Mouse (Mus musculus) colon, adult 2 months (tissue): Measurements from ENCODE around the gene Cdc34b. TPM values are rescaled to one million over a fixed set of nuclear protein-coding genes. Genes with fewer than 3 reads are reported as not detected.

Experiments used
- polyA plus RNA-seq: library from polyadenylated mRNA; depleted of rRNA; stranded (reverse); fragments of >200 nt; gene quantifications from 2 replicates; pipeline ENCODE4 v1.2.3, GENCODE M21; 2012; rRNA removed

The Cdc34b gene
- polyA plus RNA-seq, result not detected in 2 replicates

GRCm38 (mm10) chr11:94741732-94742272 lies at the start of gene Cdc34b:
TSS of gene Cdc34b (plus strand) at chr11:94741782.

GRCm38 (mm10) chr11:94704472-94704871 lies 37.1 kb upstream of the Cdc34b start, which contains the start of gene Gm11541:
TSS of gene Gm11541 (minus strand) at chr11:94704499.

GRCm38 (mm10) chr11:94782603-94783002 lies 41.0 kb downstream of the Cdc34b start, which contains the start of gene Tmem92:
TSS of gene Tmem92 (minus strand) at chr11:94782703.

Other genes with a start within 250 kb of the Cdc34b start
- gene Epn3, start 241.8 kb upstream of the Cdc34b start, polyA plus RNA-seq, result 35.7 and 39.9 TPM in 2 replicates
- gene Mycbpap, start 220.0 kb upstream of the Cdc34b start, polyA plus RNA-seq, result 3.2 and 5.3 TPM in 2 replicates
- gene Rsad1, start 192.5 kb upstream of the Cdc34b start, polyA plus RNA-seq, result 9.5 and 11.5 TPM in 2 replicates
- gene Chad, start 176.7 kb upstream of the Cdc34b start, polyA plus RNA-seq, result 1.5 and 2.2 TPM in 2 replicates
- gene Acsf2, start 139.9 kb upstream of the Cdc34b start, polyA plus RNA-seq, result 81.9 and 86.0 TPM in 2 replicates
- gene Lrrc59, start 112.0 kb upstream of the Cdc34b start, polyA plus RNA-seq, result 76.8 and 89.8 TPM in 2 replicates
- gene Mrpl27, start 88.0 kb upstream of the Cdc34b start, polyA plus RNA-seq, result 35.0 and 40.2 TPM in 2 replicates
- 1.2 and 2.6 TPM in 2 replicates for gene Eme1, start 87.8 kb upstream of the Cdc34b start, polyA plus RNA-seq
- 31.9 and 33.0 TPM in 2 replicates for gene Xylt2, start 64.3 kb upstream of the Cdc34b start, polyA plus RNA-seq
- not detected in 2 replicates for gene Gm11541, start 37.3 kb upstream of the Cdc34b start, polyA plus RNA-seq
- gene Tmem92, start 40.9 kb downstream of the Cdc34b start, polyA plus RNA-seq, result 0.13 and 0.23 TPM in 2 replicates
- 91.9 and 122 TPM in 2 replicates for gene Col1a1, start 194.4 kb downstream of the Cdc34b start, polyA plus RNA-seq
- not detected in 2 replicates for gene Hils1, start 225.8 kb downstream of the Cdc34b start, polyA plus RNA-seq
- 23.1 and 34.9 TPM in 2 replicates for gene Sgca, start 234.5 kb downstream of the Cdc34b start, polyA plus RNA-seq
- 28.7 and 34.4 TPM in 2 replicates for gene Ppp1r9b, start 249.3 kb downstream of the Cdc34b start, polyA plus RNA-seq